Mouse (Mus musculus) ES-E14 (cell line): ENCODE results near the gene Smim24. TPM values are rescaled to one million over a fixed set of nuclear protein-coding genes. Genes with fewer than 3 reads are reported as not detected.
A peak's percentile ranks its signal among the peaks of the same experiment; 100 is the strongest.

ENCODE experiments used
- DNase-seq: peaks from one replicate; pipeline ENCODE4 v3.0.0-alpha.2; 2013; ENCODE audit warnings: low read depth, low spot score
- H3K27ac ChIP-seq: 2 replicates; pipeline ENCODE4 v1.5.1; 2012; ENCODE audit warnings: low read depth, mild to moderate bottlenecking, low read length, moderate library complexity, mixed read lengths; ENCODE audit not compliant: poor library complexity, insufficient read depth, severe bottlenecking
- H3K36me3 ChIP-seq: 2 replicates; pipeline ENCODE4 v1.6.1; 2012; ENCODE audit warnings: mild to moderate bottlenecking, low read length, moderate library complexity, mixed read lengths; ENCODE audit not compliant: control insufficient read depth, poor library complexity, insufficient read depth, severe bottlenecking
- H3K4me1 ChIP-seq, 2 experiments: fragments of 150-350 bp in 1 of 2; sonication (generic) in 1 of 2; 2 replicates each; pipeline ENCODE4 v1.6.1; 2012; ENCODE audit warnings: low read length in 2 of 2, mild to moderate bottlenecking in 1 of 2, mixed read lengths in 1 of 2; ENCODE audit not compliant: control insufficient read depth in 2 of 2, insufficient read depth in 2 of 2, poor library complexity in 1 of 2
- H3K4me3 ChIP-seq, 2 experiments: fragments of 150-350 bp in 1 of 2; sonication (generic) in 1 of 2; 2 replicates each; pipeline ENCODE4 v1.5.1; 2012; ENCODE audit warnings: low read length in 2 of 2, low read depth in 1 of 2, mild to moderate bottlenecking in 1 of 2, mixed read lengths in 1 of 2; ENCODE audit not compliant: insufficient read depth in 1 of 2, poor library complexity in 1 of 2, severe bottlenecking in 1 of 2
- H3K9ac ChIP-seq: 2 replicates; pipeline ENCODE4 v1.6.1; 2012; ENCODE audit warnings: low read depth, mild to moderate bottlenecking, low read length, mixed read lengths; ENCODE audit not compliant: poor library complexity, insufficient read depth, severe bottlenecking
- H3K9me3 ChIP-seq: fragments of 150-350 bp; sonication (generic); 2 replicates; pipeline ENCODE4 v1.6.1; 2012; ENCODE audit warnings: low read depth, mild to moderate bottlenecking, low read length; ENCODE audit not compliant: control insufficient read depth, insufficient read depth
- CHD2 ChIP-seq: IDR thresholded peaks from 2 replicates; pipeline ENCODE4 v1.6.1; 2014; ENCODE audit warnings: mild to moderate bottlenecking, low read depth, low read length, inconsistent platforms
- HCFC1 ChIP-seq: IDR thresholded peaks from 2 replicates; pipeline ENCODE4 v1.6.1; 2012; ENCODE audit warnings: low read length, inconsistent platforms, borderline replicate concordance; ENCODE audit not compliant: insufficient read depth
- MAFK ChIP-seq: IDR thresholded peaks from 2 replicates; pipeline ENCODE4 v1.6.1; 2014; ENCODE audit warnings: mild to moderate bottlenecking, low read depth, low read length, inconsistent platforms; ENCODE audit not compliant: insufficient read depth
- ZC3H11A ChIP-seq: IDR thresholded peaks from 2 replicates; pipeline ENCODE4 v1.6.1; 2012; ENCODE audit warnings: low read depth, mild to moderate bottlenecking, inconsistent platforms, low read length, borderline replicate concordance
- ZNF384 ChIP-seq: IDR thresholded peaks from 2 replicates; pipeline ENCODE4 v1.6.1; 2012; ENCODE audit warnings: low read depth, low read length, inconsistent platforms
- in situ Hi-C, 2 experiments: fragments of 600-800 bp; cut with MboI; formaldehyde crosslinking; loops; one replicate each; pipeline ENCODE4 v1.15.1; 2025; ENCODE audit warnings: low sequenced_read_pairs in 2 of 2, inconsistent platforms in 1 of 2; ENCODE audit not compliant: unreplicated experiment in 2 of 2
- total RNA-seq: library from RNA; depleted of rRNA; stranded (reverse); fragments of 300-350 nt; gene quantifications from 2 replicates; pipeline ENCODE4 v1.2.3, GENCODE M21; 2012; rRNA removed

The Smim24 gene
- 1.7 TPM in 2 replicates for total RNA-seq

- in situ Hi-C loops = no loop called here
- peaks cover 12% of the 10 kb centered on the region for H3K36me3 ChIP-seq
- 0 out of 4 replicates have a peak within 1 kb of the TSS, but pooled peaks of 1 of the 2 experiments have one; percentile 44 for H3K4me3 ChIP-seq
- DNase-seq = no peak
- TF ChIP-seq MAFK = no peak
- no peak for TF ChIP-seq HCFC1
- TF ChIP-seq ZC3H11A = no peak
- H3K9ac ChIP-seq = 0 out of 2 replicates have a peak within 1 kb of the TSS, but pooled peaks have one; percentile 28
- H3K27ac ChIP-seq = no peak within 1 kb of the TSS
- no peaks in the 10 kb centered on the region for H3K9me3 ChIP-seq
- peaks cover 0 to 23% of the 10 kb centered on the region in 2 experiments; a peak in 2 of 4 replicates for H3K4me1 ChIP-seq
Measured at GRCm38 (mm10) chr10:81392781-81393185, at the start of gene Smim24. Smim24 (plus strand) TSS chr10:81393051.

GRCm38 (mm10) chr10:81344421-81345161, 48.3 kb upstream of the Smim24 start:
- Histone ChIP-seq H3K9ac (no peak overlapping the region), H3K27ac (no peak overlapping the region), H3K4me1 (peaks cover 3 to 21% of the 10 kb centered on the region in 2 experiments; a peak in 3 of 4 replicates), H3K9me3 (no peaks in the 10 kb centered on the region), H3K36me3 (no peaks in the 10 kb centered on the region), H3K4me3 (no peak overlapping the region)
- in situ Hi-C loops = no loop called here
- TF ChIP-seq CHD2 = no peak
- TF ChIP-seq ZC3H11A = no peak
- TF ChIP-seq MAFK = no peak
- TF ChIP-seq HCFC1 = no peak
- no peak for TF ChIP-seq ZNF384
- no peak for DNase-seq

GRCm38 (mm10) chr10:81345162-81345534, 47.7 kb upstream of the Smim24 start:
- Histone ChIP-seq H3K9ac (no peak overlapping the region), H3K27ac (no peak overlapping the region), H3K4me3 (no peak overlapping the region), H3K4me1 (peaks cover 4 to 18% of the 10 kb centered on the region in 2 experiments; a peak in 3 of 4 replicates), H3K9me3 (no peaks in the 10 kb centered on the region), H3K36me3 (no peaks in the 10 kb centered on the region)
- in situ Hi-C loops = no loop called here
- DNase-seq = no peak
- TF ChIP-seq MAFK (no peak), ZNF384 (no peak), ZC3H11A (no peak), CHD2 (no peak), HCFC1 (no peak)

- Histone ChIP-seq H3K4me3 (peak overlapping the region; percentile 31 to 60), H3K9me3 (no peaks in the 10 kb centered on the region), H3K4me1 (peaks cover 4 to 8% of the 10 kb centered on the region in 2 experiments; a peak in 3 of 4 replicates), H3K36me3 (no peaks in the 10 kb centered on the region), H3K9ac (peak overlapping the region; percentile 64; the same call in 1 of the 2 replicates), H3K27ac (no peak overlapping the region)
- no peak for TF ChIP-seq ZC3H11A
- no peak for TF ChIP-seq MAFK
- TF ChIP-seq ZNF384 = no peak
- TF ChIP-seq HCFC1 = no peak
- no peak for TF ChIP-seq CHD2
- no peak for DNase-seq
- in situ Hi-C loops = no loop called here
Measured at GRCm38 (mm10) chr10:81346453-81347067, 46.3 kb upstream of the Smim24 start.
